Mouse (Mus musculus): ENCODE measurements at regions not wholly inside any gene's neighbourhood (a gene's known extent, or its start where the extent isn't known, plus 50 kb on each side); places are given as distances from the start of the nearest gene placed in this dataset.

GRCm38 (mm10) chr9:5769927-5770326 is 398.5 kb upstream of the Pdgfd start:
- TF ChIP-seq CTCF (IDR thresholded peaks at IDR 0.05; ENCODE audit: extremely low read depth, insufficient read depth, low read length) (no peak), POLR2A (IDR thresholded peaks at IDR 0.05; ENCODE audit: extremely low read depth, insufficient read depth, low read length) (no peak)

Data from cortical plate, adult 2 months (tissue).